Mouse (Mus musculus): ENCODE results near the gene Alg14.

Gene Alg14

DNA sequence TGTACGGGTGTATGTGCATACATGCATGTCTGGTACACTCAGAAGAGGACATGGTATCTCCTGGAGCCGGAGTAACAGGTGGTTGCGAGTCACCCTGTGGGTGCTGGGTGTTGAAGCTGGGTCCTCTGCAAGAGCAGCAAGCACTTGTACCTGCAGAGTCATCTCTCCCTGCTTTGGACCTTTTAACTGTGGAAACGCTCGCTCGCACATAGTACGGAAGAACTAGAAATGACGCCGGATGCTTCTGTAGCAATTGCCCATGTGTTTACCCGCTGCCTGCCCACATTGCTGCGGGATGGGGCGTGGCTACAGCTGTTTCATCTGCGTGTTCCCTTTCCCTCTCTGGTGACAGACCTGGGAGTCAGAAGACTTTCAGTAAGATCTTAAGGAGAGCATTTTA lies 78.7 kb downstream of the Alg14 start:
- no peak for DNase-seq

- DNase-seq, result no peak
Measured at GRCm38 (mm10) chr3:121370830-121371526, 79.4 kb downstream of the Alg14 start.

DNA sequence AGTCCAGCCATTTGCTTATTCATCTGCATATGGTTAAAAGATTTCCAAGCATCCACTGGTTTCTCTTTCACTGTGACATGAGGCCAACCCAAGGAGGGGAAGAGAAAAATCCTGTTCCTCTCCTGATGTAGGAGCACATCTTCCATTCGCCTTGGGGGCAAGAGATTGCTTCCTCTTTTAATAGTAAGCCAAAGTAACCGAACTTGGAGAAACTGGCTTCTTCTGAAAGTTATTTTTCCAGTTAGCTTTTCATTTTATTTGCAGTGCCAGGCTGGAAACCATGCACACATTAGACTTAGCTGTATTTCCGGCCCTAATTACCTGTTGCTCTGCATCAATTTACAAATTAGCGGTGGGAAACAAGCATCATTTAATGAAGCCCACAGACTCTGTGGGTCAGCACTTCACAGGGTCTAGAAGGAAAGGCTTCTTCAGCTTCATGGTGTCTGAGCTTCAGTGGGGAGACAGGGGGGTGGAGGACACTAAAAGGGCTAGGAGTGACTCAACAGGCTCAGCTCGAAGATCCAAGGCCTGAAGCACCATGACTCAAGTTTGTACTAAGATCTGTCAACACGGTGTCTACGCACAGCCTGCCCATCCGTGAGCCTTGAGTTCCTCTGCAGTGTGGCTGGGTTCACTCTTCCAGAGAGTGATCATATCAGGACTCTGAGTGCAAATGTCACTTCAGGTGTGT lies 80.1 kb downstream of the Alg14 start:
- DNase-seq, result no peak

DNA sequence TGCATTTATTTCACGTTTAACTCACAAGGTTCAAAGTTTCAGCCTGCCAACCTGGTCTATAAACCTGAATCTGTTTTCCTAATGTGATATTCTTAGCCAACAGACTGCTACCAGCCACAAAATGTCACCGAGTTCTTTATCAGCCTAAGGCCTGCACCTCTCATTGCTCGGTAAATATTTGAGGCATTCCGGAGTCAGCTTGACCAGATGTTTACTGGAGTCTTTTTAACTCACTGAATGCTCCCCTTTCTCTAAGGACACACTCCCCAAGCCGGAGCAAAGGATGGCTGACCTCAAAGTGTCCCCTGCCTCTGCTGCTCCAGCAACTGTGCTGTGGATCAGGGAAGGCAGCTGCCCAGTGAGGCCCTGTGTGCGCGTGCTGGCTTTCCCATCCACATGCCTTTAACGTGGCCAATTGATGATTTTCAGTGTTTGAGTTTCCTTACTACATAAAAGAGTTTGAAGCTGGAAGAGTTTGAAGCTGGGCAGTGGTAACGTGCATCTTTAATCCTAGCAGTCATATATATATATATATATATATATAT lies 82.4 kb downstream of the Alg14 start:
- DNase-seq, result no peak

DNA sequence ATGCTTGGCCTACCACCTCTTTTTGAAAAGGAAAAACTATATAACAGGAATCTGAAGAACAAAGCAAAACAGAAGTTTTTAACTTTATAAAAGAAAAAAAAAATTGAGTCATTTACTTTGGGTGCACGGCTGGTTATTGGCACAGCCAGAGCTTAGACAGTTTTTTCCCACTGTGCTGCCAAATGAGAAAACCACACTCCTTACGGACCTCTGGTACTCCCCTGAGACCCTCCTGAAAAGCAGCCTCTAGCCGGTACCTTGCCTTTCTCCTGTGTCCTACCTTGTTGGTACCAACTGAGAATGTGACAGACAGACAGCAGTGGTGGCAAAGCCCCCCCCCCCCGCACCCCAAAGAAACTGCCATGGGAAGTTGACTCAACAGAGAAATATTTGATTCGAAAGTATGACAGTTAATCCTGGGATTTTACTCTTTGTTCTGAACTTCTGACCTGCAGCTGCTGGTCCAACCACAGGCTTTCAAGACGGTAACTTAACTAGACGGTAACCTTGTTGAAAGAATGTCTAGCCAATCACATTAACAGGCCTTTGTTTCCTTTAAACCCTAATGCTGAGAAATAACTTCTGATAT lies 84.1 kb downstream of the Alg14 start:
- DNase-seq, result no peak

- DNase-seq, result peak in 1 of 2 experiments; percentile 24
Measured at GRCm38 (mm10) chr3:121378708-121379612, 87.4 kb downstream of the Alg14 start.

DNA sequence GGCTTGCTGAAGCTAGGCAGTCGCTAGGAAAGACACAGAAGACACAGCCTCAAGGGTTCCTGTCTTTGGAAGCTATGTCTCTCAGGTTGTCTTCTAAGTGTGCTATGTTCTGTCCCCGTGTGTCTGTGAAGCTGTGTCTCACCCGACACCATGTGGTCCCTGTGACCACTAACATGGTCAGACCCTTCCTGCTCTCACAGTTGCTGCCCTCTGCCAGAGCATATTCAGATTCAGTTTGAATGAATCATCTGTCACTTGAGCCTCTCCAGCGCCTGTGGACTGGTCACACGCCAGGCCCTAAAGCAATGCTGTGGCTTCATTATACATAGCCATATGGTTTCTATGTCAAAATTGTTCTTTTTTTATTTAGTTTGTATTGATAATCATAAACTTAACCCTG lies 88.1 kb downstream of the Alg14 start:
- DNase-seq, result peak; percentile 25 to 42

- no peak for DNase-seq
Measured at GRCm38 (mm10) chr3:121387471-121388009, 96.0 kb downstream of the Alg14 start.

DNA sequence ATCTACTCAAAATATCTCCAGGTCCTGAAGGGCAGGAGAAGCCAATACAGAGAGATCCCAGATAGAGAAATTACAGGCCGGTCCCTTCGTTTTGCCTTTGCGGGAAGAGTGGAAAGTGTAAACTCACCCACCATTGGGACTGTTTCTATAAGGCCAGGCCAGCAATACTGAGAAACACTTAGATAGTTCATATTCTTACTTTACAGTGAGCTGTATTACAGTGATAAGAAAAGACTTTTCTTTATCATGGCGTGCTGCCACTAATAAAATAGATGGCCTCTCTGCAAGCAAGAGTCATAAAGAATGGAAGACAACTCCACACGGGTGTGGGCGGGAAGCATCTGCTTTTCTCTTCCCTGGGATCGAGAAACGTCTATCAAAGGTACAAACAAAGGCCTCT lies 97.8 kb downstream of the Alg14 start:
- no peak for DNase-seq

GRCm38 (mm10) chr3:121389860-121390530 lies 98.4 kb downstream of the Alg14 start:
- peak; percentile 55 to 56 for DNase-seq

GRCm38 (mm10) chr3:121390724-121391123 lies 99.2 kb downstream of the Alg14 start:
- DNase-seq, result peak; percentile 6 to 12

DNA sequence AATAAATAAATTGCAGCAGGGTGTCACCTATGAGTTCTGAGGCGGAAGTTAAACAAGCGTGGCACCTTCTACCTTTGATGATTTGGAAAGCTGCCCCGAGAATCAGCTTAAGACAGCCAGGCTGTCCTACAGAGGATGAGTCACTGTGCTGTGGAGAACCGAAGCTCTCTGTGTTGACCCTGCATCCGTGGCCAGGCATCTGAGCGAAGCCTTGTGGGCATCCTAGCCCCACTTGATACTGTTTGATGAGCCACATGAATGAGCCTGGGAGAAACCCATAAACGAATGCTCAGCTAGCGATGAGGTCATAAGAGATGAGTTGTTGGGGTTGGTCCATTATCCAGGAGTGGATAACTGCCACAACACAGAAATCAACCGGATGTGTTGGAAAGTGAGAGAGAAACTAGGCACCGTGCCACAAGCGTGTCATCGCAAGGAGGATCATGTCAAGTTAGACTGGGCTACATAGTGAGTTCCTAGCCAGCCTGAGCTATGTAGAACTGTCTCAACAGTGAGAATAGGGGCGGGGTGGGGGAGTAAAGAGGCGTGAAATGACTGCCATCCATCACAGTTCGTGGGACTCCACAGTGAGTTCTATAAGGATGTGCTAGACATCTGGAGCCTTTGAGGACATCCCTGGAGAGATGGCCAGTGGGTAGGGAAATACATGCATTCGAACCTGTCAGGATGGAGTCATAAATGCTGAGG lies 104.2 kb downstream of the Alg14 start:
- peak; percentile 12 to 18 for DNase-seq

DNA sequence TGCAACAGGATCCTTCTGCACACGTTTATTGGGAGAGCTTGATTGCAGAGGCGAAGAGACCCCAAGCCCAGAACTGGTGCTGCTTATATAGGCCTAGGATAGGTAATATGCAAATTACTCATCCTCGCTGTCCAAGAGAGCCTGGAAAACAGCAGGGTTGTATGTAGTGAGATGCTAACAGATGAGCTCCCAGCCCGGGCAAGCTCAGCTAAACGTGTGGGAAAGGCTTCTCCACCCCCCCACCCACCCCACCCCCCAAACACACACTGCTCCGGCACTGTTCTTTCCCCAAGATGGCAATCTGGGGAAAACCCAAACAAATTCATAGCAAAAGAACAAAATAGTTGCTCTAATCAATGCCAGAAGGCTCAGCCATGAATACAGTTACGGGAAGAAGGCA lies 105.0 kb downstream of the Alg14 start:
- no peak for DNase-seq

- no peak for DNase-seq
Measured at GRCm38 (mm10) chr3:121397007-121397406, 105.4 kb downstream of the Alg14 start.

GRCm38 (mm10) chr3:121401384-121401783 lies 109.8 kb downstream of the Alg14 start:
- DNase-seq, result no peak

- DNase-seq, result no peak
Measured at GRCm38 (mm10) chr3:121402096-121402495, 110.5 kb downstream of the Alg14 start.

DNA sequence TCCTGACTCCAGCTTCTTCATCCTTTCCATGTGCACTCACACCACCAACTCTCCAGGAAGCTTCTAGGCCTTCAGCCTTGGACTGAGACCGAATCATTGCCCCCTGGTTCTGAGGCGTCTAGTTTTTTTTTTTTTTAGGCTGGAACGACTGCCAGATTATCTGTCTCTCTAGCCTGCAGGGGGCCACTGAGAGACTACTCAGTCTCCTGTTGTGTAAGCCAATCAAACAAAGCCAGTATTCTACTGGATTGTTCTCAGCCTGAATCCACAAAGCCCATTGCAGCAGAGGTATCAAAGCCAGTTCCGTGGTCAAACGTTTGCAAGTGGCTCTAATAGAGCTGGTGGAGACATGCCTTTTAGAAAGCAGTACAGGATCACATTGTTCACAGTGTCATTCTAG lies 111.9 kb downstream of the Alg14 start:
- no peak for DNase-seq

DNA sequence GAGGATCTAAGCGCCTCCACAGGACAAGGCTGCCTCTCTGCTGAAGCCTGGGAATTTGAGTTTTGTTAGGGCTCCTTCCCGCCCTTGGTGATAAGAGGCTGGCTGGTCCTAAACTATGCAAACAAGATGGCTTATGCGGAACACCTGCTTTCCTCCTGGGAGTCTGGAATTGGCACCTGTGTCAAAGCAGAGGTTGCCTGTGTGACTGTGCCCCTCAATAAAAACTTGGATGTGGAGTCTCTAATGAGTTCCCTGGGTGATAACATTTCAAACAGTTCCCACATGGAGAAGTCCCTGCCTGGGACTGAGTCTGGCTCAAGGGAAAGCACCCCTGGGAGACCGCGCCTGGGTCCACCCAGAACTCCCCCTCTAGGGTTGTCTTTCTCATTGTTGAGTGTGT lies 113.5 kb downstream of the Alg14 start:
- no peak for DNase-seq

DNA sequence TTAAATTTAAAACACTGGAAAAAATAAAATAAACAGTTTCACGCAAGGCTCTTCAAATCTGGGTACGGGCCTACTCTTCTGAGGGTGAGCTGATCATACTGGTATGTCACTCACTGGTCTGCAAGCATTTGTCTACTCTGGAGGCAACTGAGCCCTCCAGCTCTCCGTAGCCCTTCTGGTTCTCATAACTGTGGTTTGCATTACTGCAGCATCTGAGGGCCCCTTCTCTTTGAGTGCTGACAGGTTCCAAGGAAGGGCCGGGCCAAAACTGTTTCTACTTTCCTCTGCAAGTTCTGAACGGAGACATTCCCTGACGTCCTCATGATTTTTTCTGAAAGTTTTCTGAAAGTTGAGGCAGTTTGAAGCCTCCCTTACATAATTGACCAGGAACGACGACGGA lies 115.8 kb downstream of the Alg14 start:
- DNase-seq, result no peak

- no peak for DNase-seq
Measured at GRCm38 (mm10) chr3:121408386-121408785, 116.8 kb downstream of the Alg14 start.

- DNase-seq, result no peak
Measured at GRCm38 (mm10) chr3:121411450-121411849, 119.9 kb downstream of the Alg14 start.

All from cerebellum, postnatal 10 days (tissue).